Mouse (Mus musculus): ENCODE measurements around the gene Tgm4. TPM values are rescaled to one million over a fixed set of nuclear protein-coding genes. Genes with fewer than 3 reads are reported as not detected.

Tgm4 gene
- polyA plus RNA-seq (2012; rRNA removed), result 0.04 and 0.05 TPM in 2 replicates

DNA sequence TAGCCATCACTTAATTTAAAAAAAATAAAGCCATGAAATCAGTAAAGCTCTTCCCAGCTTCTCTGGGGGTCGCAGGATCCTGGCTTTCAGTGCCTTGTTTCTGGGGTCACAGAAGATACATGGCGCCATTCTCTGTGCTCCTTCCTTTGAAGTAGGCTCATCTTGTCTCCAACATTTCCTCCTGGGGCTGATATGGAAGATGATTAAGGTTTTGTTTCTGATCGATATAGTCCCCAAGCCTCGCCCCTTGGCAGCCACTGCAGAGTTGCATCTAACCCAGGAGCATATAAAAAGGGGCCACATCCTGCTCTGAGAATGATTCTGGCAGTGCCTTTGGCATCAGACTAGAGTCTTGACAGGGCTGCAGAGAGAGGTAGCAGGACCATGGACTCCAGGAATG, at the start of gene Tgm4:
Gene Tgm4, plus strand, starts transcription at position 301 of the 400 bp plus-strand sequence.
- WGBS, result 65% methylated on average over 4 of the region's 4 CpGs
- no peak for DNase-seq (ENCODE audit: low read depth, low spot score)

DNA sequence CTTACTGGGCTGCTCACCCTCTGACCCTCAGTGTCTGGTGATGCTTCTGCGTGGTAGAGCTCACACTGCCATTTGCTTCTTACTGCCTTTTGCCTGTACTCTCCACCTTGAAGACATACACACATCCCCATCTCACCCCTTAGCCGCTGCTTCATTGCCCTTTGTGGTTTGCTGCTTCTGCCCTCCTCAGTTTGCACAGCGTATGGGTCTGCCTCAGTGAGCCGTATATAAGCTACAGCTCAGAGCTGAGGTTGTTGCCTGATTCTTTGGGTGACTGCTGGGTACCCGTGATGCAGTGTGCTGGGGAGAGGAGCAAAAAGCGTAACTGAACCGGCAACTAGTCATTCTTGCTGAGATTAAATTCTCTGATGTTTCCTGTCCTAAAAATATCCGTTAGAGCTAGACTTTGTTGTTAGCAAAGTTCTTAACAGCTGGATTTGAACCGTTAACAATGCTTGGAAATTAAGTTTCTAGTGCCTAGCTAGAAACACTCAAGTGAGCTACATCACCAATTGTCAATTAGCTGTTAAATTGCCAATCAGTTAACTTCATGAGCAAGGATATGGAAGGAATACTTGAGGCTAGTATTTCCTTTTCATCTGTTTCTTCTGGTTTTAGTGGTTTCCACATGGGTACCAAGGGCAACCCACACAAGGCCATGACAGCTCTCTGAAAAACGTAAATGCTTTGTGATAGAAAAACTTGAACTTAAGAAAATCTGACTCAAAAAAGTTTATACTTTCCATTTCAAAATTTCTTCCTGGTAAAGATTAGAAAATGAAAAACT, 35.9 kb upstream of the Tgm4 start:
- WGBS, result 92% methylated on average over 10 of the region's 10 CpGs
- no peak for DNase-seq (ENCODE audit: low read depth, low spot score)

DNA sequence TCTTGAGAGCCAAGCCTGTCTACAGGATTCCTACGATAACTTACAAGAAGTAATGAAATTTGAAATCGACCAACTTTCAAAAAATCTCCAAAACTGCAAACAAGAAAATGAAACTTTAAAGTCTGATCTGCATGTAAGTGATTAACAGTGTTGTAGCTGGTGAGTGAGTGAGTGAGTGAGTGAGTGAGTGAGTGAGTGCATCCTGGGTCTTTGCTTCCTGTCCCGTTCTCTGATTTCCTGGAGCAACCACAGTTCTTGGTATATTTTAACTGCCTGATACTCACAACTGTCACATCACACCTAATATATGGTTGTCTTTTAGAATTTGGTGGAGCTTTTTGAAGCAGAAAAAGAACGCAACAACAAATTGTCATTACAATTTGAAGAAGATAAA, 35.3 kb upstream of the Tgm4 start:
- WGBS, result 94% methylated on average over 4 of the region's 4 CpGs
- DNase-seq (ENCODE audit: low read depth, low spot score), result no peak

DNA sequence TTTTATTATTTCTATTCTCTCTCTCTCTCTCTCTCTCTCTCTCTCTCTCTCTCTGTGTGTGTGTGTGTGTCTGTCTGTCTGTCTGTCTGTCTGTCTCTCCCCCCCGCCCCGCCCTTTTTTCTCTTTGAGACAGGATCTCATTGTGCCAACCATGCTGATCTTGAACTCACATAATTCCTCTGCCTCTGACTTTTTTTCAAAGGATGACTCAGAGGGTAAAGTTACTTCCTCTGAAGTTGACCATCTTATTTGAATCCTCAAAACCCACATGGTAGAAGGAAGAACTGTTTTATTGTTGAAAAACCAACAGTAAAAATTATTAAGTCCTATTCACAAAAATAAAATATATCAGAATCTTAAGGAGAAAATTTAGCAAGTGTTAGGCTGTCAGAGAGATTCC, 29.8 kb upstream of the Tgm4 start:
- WGBS, result 94% methylated on average over 2 of the region's 2 CpGs
- no peak for DNase-seq (ENCODE audit: low read depth, low spot score)

DNA sequence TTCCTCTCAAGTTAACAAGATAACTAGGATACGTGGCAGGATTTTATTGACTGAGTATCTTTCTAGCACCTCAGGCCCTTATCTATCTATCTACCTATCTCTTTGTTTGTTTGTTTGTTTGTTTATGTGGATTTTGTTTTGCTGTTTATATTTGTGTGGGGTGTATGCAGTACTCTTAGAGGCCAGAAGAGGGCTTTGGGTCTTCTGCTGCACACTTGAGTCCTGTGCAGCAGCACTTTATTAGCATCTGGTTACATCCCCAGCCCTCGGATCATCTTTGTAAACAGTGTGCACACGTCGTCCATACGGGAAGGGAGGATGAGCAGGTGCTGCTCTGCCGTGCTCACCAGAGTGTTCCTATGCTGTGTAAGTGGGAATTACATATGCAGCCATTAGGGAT, 28.5 kb upstream of the Tgm4 start:
- 66% methylated on average over 6 of the region's 6 CpGs for WGBS

DNA sequence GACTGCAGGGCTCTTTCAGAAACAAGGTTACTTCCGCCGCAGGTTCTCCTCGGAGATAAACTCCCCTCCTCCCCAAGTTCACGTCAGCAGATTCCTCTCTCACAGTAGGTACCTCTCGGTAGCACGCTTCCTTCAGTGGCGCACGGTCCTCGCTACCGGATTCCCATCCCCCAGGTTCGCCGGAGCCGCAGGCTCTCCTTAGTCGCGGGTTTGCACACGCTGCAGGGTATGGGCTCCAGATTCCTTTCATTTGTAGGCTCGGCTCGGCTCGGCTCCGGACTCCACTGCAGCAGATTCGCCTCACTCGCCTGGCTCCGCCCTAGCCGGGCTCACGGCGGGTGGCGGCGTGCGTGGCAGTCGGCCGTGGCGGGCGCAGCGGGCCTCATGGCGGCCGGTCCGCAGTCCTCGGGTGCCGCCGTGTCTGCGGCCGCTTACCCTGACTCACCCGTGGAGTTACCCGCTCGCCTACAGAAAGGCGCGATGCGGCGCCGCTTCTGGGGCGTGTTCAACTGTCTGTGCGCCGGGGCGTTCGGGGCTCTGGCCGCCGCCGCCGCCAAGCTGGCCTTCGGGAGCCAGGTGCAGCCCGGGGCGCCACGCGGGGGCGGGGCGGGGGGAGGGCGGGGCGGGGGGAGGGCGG, 13.4 kb upstream of the Tgm4 start, which contains the start of gene Tmem42:
Gene Tmem42, plus strand, starts transcription at position 332 of the 637 bp plus-strand sequence.
- WGBS, result under 1% methylated on average over 60 of the region's 69 CpGs
- peak; percentile 64 for DNase-seq (ENCODE audit: low read depth, low spot score)

More for the DNA sequence above, 28.5 kb upstream of the Tgm4 start:
- no peak for DNase-seq (ENCODE audit: low read depth, low spot score)

DNA sequence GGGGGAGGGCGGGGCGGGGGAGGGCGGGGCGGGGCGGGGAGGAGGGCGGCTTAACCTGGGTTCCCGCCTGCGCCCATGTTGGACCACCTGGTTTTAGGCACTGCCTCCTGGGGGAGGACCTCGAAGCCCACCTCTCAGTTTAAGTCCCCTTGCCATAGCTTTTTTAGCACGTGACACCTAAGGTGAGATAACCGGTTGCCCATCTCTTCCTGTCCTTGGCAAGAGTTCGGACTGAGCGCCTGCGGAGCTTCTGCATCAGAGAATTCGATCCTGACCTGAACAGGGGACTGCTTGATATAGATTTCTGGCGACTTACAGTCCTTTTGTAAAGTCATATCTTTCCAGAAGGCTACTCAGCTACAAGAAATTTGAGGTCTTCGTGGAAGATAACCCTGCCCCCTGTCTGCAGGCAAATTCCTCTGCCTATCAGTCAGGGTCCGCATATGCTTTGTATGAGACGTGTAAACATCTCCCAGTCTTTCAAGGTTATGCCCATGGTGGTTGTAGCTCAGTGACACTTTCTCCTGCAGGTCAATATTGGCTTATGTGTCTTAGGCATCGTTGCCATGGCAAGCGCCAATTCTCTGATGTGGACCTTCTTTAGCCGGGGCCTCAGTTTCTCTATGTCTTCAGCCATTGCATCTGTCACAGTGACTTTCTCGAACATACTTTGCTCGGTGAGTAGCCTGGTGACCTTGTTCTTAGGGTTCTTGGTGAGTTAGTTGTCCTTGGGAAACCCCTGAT, 12.7 kb upstream of the Tgm4 start:
- no peak for DNase-seq (ENCODE audit: low read depth, low spot score)
- WGBS, result 32% methylated on average over 18 of the region's 24 CpGs

DNA sequence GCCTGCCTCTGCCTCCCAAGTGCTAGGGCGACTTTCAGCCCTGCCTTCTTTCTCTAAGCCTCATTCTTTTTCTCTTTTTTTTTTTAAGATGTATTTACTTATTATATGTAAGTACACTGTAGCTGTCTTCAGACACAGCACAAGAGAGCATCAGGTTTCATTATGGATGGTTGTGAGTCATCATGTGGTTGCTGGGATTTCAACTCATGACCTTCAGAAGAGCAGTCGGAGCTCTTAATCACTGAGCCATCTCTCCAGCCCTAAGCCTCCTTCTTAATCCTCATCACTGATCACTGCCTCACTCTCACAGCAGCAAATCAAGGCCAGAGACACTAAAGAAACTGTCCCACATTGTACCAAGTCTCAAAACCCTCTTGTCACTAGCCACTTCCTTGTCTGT, 10.3 kb upstream of the Tgm4 start:
- WGBS, result 86% methylated on average over 2 of the region's 2 CpGs
- DNase-seq (ENCODE audit: low read depth, low spot score), result no peak

DNA sequence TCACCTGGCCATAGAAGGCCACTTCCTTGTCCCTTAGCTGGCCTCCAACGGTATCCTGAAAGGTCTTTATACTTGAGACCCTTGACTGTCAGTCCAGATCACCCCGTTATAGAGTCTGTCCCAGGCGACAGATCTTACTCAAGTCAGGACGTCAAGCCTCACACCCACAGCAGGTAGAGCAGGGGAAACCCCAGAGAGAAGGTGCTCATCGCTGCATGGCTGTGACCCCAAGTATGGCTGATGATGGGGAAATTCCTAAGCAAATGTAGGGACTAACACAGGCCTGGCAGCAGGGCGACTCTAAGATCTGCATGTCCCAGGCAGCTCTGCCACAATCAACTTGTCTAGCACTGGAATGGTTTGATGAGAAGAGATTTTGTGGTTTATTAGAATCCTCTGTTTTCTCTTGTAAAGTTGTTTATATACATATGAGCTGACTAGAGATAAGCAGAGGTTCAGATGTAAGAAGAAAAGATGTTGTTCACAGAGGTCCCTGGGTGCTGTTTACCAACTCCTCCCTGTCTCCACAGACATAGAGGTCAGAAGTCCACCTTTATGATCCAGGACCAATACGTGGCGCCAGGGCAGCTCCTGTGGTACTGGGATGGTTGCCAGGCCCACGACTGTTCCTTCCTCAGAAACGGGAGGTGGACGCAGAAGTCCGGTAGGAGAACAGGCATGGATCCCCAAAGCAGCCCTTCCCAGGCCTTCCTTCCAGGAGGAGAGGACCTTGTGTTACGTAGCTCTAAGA, 2.9 kb upstream of the Tgm4 start:
- DNase-seq (ENCODE audit: low read depth, low spot score), result peak; percentile 71
- WGBS, result 27% methylated on average over 13 of the region's 13 CpGs

DNA sequence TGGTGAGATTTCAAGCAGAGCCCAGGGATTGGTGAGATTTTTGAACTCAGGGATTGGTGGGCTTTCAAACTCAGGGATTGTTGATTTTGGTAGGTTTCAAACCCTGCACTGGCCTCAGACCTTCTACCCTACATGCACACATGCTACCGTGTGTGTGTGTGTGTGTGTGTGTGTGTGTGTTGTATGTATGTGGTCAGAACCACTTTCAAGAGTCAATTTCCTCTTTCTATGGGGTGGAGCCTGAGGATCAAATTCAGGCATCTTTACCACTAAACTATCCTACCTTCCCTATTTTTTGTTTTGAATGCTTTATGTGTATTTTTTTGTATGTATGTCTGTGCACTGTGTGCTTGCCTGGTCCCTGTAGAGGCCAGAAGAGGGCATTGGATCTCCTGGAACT, 13.1 kb downstream of the Tgm4 start:
- DNase-seq (ENCODE audit: low read depth, low spot score), result no peak
- WGBS, result 73% methylated on average over 1 of the region's 1 CpGs

DNA sequence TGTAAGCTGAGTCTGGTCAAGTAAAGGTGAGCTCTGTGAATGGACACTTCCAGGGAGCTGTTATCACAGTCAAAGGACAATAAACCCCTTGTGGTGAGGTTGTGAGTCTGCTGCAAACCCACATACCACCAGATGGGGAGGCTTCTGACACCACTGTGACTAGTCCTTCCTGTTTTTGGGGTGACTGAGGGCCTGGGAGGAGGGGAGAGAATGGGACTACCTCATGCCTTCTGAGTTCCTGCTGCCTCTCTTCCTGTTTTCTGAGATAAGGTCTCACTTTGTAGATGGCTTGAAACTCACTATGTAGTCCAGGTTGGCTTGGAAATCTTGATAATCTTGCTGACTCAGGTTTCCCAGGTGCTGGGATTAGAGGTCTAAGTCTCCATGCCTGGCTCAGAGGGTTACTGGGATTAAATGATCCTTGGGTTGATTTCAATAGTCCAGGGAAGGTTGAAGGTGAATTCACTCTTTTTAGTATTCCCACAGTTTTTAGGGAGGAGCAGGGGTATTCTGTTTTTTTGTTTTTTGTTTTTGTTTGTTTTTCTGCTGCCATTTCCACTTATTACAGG, 24.3 kb downstream of the Tgm4 start:
- DNase-seq (ENCODE audit: low read depth, low spot score), result no peak

DNA sequence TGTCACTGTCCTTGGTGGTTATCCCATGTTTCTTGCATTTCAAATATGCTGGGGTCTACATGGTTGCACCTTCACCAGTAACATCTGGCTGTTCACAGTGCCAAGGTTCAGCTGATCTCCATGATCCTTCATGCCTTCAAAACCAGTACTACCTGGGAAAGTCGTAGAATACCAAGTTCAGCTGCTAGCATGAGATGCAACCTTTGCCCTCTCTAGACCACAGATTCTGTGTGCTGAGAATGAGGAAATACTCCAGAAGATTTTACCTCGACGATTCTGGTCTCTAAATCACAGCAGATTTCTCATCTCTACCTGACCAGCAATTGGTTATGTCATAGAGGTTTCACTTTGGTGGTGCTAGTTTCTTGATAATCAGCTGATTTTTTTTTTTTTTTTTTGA, 25.6 kb downstream of the Tgm4 start:
- WGBS, result 29% methylated on average over 3 of the region's 3 CpGs

DNA sequence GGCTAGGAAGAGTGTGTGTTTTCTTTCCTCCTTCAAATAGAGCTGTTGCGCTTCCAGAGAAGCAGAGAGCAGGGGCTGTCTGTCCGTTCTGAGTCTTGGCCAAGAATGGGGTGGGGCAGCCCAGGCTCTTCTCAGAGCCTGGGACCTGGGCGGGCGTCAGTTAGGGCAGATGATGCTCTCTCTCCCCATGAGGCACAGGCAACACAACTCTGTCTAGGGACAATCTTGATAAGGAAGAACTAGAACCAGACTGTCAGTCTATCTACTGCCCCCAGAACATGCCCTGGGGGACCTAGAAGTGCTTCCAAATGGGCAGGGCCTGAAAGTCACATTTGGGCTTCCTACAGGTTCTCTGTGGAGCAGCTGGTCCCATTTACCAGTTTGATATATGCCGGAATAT, 44.6 kb downstream of the Tgm4 start:
- DNase-seq (ENCODE audit: low read depth, low spot score), result no peak
- 83% methylated on average over 5 of the region's 5 CpGs for whole genome bisulfite sequencing

More for the DNA sequence above, 25.6 kb downstream of the Tgm4 start:
- no peak for DNase-seq (ENCODE audit: low read depth, low spot score)

DNA sequence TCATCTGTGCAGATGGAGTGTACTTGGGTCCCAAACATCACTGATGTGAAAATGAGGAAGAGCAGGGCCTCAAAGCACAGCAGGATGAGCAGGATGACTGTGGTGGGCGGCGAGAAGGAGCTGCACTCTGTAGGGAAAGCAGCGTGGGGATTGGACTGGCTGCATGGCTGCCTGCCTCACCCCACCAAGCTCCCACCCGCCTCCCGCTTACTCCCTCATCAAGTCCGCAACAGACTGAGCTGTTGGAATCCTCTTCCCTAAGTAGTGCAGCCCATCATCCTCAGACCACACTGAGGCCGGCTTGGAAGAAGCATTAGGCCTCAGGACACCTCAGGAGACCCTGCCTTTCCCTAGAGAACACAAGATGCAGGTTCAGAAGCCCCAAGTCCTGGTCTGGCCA, 45.8 kb downstream of the Tgm4 start:
- WGBS, result 98% methylated on average over 7 of the region's 7 CpGs
- no peak for DNase-seq (ENCODE audit: low read depth, low spot score)

DNA sequence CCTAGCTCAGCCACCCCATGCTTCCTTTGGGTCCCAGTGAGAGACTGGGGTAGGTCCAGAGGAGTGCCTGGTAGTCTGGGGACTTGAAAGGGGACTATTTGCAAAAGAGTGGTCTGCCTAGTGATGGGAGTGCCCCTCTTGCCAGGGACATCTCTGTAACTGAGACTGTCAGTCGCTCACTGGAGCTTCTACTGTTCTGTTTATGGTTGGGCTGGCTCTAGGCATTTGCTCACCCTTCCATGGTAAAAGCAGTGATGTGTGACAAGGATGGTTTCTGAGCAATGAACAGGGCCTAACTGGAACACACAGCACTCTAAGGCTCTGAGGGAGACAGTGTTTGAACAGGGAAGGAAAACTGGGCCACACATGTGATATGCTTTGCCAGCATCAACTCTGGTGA, 46.3 kb downstream of the Tgm4 start:
- WGBS, result 89% methylated on average over 1 of the region's 1 CpGs
- DNase-seq (ENCODE audit: low read depth, low spot score), result no peak

DNA sequence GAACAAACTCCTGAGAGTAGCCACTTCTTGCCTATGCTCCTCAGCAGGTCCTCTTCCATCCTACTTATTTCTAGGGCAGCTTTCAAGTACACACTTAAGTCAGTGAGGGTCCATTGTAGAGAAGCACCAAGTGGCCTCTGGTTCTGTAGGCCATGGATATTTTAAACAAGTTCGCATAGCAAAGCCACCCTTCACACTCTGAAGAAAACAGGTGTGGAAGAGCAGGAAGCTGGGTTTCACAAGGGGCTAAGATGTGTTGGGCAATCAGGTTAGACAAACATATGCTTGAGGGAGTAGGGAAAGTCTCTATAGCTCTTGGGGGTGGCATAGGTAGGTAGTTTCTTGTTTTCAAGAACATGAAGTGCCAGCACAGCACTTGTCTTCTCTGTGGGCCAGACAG, 50.8 kb downstream of the Tgm4 start:
- WGBS, result 69% methylated on average over 1 of the region's 1 CpGs
- no peak for DNase-seq (ENCODE audit: low read depth, low spot score)

DNA sequence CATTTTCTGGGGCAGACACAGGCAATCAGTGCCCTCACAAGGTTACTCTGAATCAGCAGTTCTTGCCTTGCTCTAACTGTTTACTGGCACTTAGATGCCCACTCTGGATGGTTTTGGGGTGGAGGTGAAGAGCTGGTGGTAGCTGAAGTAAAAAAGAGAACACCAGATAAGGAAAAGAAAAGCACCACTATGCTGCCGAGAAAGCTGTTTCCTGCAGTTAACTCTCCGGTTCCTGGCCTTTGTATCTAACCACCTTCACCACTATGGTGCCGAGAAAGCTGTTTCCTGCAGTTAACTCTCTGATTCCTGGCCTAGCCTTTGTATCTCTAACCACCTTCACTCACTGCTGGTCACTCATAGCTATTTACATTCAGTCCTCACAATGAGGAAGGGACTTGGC, 53.0 kb downstream of the Tgm4 start:
- no peak for DNase-seq (ENCODE audit: low read depth, low spot score)
- 67% methylated on average over 3 of the region's 3 CpGs for WGBS

DNA sequence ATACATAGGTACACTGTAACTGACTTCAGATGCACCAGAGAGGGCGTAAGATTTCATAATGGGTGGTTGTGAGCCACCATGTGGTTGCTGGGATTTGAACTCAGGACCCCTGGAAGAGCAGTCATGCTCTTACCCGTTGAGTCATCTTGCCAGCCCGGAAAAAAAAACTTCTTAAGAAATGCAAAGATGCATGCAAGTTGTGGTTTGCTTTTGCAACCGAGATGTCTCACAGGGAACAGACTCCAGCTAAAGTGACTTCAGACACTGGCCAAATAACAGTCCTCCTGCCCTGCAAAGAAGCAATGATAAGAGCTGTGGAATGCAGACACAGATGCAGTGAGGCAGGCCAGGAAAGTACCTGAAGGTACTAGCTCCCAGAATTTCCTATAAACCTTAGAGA, 56.3 kb downstream of the Tgm4 start:
- WGBS, result 84% methylated on average over 4 of the region's 4 CpGs
- DNase-seq (ENCODE audit: low read depth, low spot score), result no peak

DNA sequence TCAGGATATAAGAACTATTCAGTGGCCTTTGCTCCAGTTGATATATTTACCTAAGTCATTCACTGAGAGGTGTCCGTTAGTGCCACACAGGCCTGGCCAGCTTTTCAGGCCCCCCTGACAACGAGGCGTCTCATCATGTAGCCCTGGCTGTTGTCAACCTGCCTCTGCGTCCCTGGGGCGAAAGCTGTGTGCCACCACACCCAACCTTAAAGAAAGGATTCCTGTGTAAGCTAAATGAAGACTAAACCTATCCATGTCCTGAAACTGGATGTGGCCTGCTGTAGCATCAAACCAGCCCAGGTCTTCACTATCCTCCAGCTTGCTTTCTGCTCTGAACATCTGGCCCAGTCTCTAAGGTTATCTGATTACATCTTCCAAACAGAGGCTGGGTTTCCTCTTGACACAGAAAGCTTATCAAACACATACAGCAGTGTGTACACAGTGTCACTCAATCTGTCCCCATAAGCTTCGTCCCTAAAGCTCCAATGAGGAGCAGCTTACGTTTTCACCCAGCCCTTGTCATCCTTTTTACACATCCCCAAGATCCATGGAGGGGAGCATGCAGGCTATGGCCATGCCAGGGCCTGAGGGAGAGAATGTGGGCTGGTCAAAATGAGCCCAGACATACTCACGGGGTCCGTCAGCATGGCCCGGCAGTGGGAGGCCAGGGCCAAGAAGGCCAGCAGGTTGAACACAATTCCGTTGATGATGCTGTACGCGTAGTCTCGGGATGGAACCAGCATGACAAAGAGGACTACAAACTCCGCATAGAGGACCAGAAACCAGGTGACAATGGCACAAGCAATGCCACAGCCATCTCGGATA, 65.3 kb downstream of the Tgm4 start:
- WGBS, result 89% methylated on average over 16 of the region's 16 CpGs
- no peak for DNase-seq (ENCODE audit: low read depth, low spot score)

Measured in large intestine, adult 2 months (tissue).